Mouse (Mus musculus) myocyte (in vitro differentiated cells): Measurements from ENCODE around the gene Gm13275. TPM values are rescaled to one million over a fixed set of nuclear protein-coding genes. Genes with fewer than 3 reads are reported as not detected.
"Not testable (repeated sequence)": the region's sequence is repeated elsewhere in the genome, so short reads cannot be mapped to it uniquely, and the experiment has no call there.

Source experiments
- H3K27me3 ChIP-seq: one replicate; pipeline ENCODE4 v1.6.1; 2011; ENCODE audit not compliant: control insufficient read depth, insufficient read depth, insufficient read length
- H3K36me3 ChIP-seq: one replicate; pipeline ENCODE4 v1.6.1; 2011; ENCODE audit not compliant: control insufficient read depth, insufficient read depth
- H3K4me2 ChIP-seq: one replicate; pipeline ENCODE4 v1.6.1; 2011; ENCODE audit warnings: low read depth, control low read depth
- H3K4me3 ChIP-seq: one replicate; pipeline ENCODE4 v1.5.1; 2011; ENCODE audit warnings: mild to moderate bottlenecking, control low read depth, moderate library complexity
- H3K79me2 ChIP-seq: one replicate; pipeline ENCODE4 v1.6.1; 2011; ENCODE audit not compliant: control insufficient read depth, insufficient read depth
- H3ac ChIP-seq: one replicate; pipeline ENCODE4 v1.6.1; 2011; ENCODE audit not compliant: control insufficient read depth, insufficient read length
- E2F4 ChIP-seq: IDR thresholded peaks from one replicate; pipeline ENCODE4 v1.6.1; 2011; ENCODE audit warnings: mild to moderate bottlenecking, control low read depth, moderate library complexity; ENCODE audit not compliant: insufficient read depth
- MAX ChIP-seq: IDR thresholded peaks from one replicate; pipeline ENCODE4 v1.6.1; 2011; ENCODE audit warnings: low read depth, mild to moderate bottlenecking, control low read depth
- MYOD1 ChIP-seq, 3 experiments: IDR thresholded peaks; one replicate each; pipeline ENCODE4 v1.6.1; 2011; ENCODE audit warnings: control low read depth in 2 of 3, low read depth in 2 of 3, mild to moderate bottlenecking in 2 of 3, moderate library complexity in 1 of 3; ENCODE audit not compliant: insufficient read length in 2 of 3, control insufficient read depth in 1 of 3
- MYOG ChIP-seq, 3 experiments: IDR thresholded peaks; one replicate each; pipeline ENCODE4 v1.6.1; 2011; ENCODE audit warnings: control low read depth in 2 of 3, low read depth in 2 of 3, mild to moderate bottlenecking in 2 of 3; ENCODE audit not compliant: insufficient read length in 2 of 3, control insufficient read depth in 1 of 3, insufficient read depth in 1 of 3
- POLR2A ChIP-seq: IDR thresholded peaks from one replicate; pipeline ENCODE4 v1.6.1; 2011; ENCODE audit warnings: low read depth, mild to moderate bottlenecking, control low read depth, moderate library complexity; ENCODE audit not compliant: insufficient read length
- POLR2AphosphoS2 ChIP-seq: IDR thresholded peaks from one replicate; pipeline ENCODE4 v1.6.1; 2011; ENCODE audit warnings: low read depth, control low read depth; ENCODE audit not compliant: insufficient read length
- TCF3 ChIP-seq: IDR thresholded peaks from one replicate; pipeline ENCODE4 v1.6.1; 2011; ENCODE audit warnings: low read depth, control low read depth; ENCODE audit not compliant: insufficient read length
- USF1 ChIP-seq: IDR thresholded peaks from one replicate; pipeline ENCODE4 v1.6.1; 2011; ENCODE audit warnings: low read depth, mild to moderate bottlenecking, control low read depth, moderate library complexity
- polyA plus RNA-seq: library from polyadenylated mRNA; unstranded; fragments of >200 nt; fragmentation: generic; extraction: Trizol; gene quantifications from one replicate; pipeline ENCODE4 v1.2.1, GENCODE M21; 2012; ENCODE audit warnings: missing spikeins

The Gm13275 gene
- 0.35 TPM for polyA plus RNA-seq

DNA sequence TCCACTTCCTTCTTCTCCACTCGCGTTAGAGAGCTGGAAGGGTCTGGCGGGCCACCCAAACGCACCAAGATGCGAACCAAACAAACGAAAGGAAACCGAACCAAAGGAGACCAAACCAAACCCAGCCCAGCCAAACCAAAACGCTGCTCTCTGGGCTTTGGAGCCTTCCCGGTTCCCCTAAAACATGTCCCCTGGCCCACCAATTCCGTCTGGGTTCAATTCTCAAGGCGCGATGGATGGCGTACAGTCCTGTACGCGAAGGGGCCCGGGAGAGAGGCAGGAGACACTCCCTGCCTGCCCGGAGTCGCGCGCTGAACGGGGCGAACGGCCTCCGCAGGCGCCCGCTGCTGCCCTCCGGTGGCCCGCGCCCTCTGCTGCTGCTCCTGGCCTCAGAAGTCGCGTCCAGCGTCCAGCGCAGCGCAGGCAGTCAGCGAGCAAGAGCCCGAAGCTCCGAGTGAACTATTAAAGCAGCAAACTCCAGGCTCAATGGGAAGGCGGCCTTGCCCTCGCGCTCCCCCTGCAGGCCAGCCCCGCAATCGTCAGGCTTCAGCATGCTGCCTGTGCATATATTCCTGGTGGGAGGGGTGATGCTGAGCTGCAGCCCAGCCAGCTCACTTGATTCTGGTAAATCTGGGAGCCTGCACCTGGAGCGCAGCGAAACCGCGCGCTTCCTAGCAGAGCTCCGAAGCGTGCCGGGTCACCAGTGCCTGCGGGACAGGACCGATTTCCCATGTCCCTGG is at the start of gene Gm13275:
Gene Gm13275 (plus strand): TSS at position 552 of the 740 bp plus-strand sequence.
- not testable (repeated sequence) for H3K4me3 ChIP-seq, H3ac ChIP-seq, H3K27me3 ChIP-seq, H3K36me3 ChIP-seq, H3K4me2 ChIP-seq, H3K79me2 ChIP-seq

DNA sequence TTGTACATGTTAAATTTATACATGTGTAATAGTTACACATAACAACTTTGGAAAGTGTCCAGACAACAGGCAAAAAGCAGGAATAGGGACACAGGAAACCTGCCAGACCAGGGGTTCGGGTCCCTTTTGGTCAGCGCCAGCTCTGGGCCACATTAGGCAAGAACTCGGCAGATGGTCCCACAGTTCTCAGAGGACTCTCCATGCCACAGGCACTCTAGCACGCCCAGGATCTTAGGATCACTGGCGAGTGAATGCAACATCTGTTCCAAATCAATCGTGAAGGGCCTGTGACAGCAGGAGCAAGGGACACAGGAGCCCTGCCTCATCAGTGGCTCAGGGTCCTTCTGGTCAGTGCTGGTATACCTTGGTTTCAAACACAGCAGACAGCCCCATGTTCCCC is 44.4 kb upstream of the Gm13275 start:
- no peak for TF ChIP-seq MAX
- no peak for TF ChIP-seq MYOD1 (IDR thresholded peaks at IDR 0.05; ENCODE audit: control insufficient read depth in 1 of 3, insufficient read length in 2 of 3, low read depth in 2 of 3)
- no peak for TF ChIP-seq POLR2AphosphoS2
- no peak for TF ChIP-seq MYOG (IDR thresholded peaks at IDR 0.05; ENCODE audit: control insufficient read depth in 1 of 3, insufficient read depth in 1 of 3, insufficient read length in 2 of 3, low read depth in 2 of 3)
- TF ChIP-seq POLR2A: no peak
- TF ChIP-seq E2F4: no peak
- TF ChIP-seq USF1: no peak
- no peak for TF ChIP-seq TCF3
- H3K36me3 ChIP-seq: no peaks in the 10 kb centered on the region
- H3K79me2 ChIP-seq: no peaks in the 10 kb centered on the region
- H3K27me3 ChIP-seq: no peaks in the 10 kb centered on the region
- H3K4me2 ChIP-seq: no peak overlapping the region
- H3K4me3 ChIP-seq: no peak overlapping the region
- H3ac ChIP-seq: no peak overlapping the region

DNA sequence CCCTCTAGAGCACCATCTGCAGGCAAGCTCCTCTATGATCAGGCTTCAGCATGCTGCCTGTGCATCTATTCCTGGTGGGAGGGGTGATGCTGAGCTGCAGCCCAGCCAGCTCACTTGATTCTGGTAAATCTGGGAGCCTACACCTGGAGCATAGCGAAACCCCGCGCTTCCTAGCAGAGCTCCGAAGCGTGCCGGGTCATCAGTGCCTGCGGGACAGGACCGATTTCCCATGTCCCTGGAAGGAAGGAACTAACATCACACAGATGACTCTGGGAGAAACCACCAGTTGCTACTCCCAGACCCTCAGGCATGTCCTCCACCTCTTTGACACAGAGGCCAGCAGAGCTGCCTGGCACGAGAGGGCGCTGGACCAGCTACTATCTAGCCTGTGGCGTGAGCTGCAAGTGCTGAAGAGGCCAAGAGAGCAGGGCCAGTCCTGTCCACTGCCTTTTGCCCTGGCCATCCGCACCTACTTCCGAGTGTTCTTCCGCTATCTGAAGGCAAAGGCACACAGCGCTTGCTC is 39.4 kb upstream of the Gm13275 start, which contains the start of gene Gm13271:
Gene Gm13271 (plus strand): TSS at position 51 of the 523 bp plus-strand sequence.
- H3K27me3 ChIP-seq, H3K79me2 ChIP-seq, H3K4me2 ChIP-seq, H3K4me3 ChIP-seq, H3ac ChIP-seq, H3K36me3 ChIP-seq: not testable (repeated sequence)

DNA sequence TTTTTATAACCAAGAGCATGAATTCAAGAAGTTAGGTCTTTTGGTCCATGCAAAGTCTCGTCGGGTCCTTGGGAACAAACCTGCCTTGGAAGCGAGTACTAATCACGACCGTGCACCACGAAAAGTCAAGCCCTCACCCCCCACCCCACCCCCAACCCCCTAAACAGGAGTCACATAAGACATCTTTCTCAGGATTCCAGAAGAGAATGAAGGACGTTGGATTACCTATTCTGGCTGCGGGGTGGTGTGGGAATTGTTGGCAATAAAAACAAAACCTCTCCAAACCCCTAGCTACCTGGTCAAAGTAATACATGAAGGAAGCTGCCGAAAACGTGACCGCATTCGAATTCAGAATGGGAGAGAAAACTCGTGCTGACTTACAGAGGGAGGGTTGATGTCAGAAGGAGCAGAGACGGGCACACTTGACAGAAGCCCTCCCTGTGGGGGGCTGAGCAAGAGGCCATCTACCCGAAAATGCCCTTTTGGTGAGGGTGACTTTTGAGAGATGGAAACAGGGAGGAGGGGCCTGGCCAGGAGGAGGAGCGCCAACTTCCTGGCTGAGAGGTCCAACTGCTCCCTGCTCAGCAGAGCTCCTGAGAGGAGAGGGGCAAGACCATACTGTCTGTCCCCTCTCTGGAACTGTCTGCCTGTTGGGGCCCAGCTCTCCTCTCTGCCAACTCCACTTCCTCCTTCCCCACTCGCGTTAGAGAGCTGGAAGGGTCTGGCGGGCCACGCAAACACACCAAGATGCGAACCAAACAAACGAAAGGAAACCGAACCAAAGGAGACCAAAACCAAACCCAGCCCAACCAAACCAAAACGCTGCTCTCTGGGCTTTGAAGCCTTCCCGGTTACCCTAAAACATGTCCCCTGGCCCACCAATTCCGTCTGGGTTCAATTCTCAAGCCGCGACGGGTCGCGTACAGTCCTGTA is 37.4 kb upstream of the Gm13275 start:
- H3K4me3 ChIP-seq, H3K27me3 ChIP-seq, H3K79me2 ChIP-seq, H3ac ChIP-seq, H3K36me3 ChIP-seq: not testable (repeated sequence)
- peak overlapping the region; percentile 55 for H3K4me2 ChIP-seq

DNA sequence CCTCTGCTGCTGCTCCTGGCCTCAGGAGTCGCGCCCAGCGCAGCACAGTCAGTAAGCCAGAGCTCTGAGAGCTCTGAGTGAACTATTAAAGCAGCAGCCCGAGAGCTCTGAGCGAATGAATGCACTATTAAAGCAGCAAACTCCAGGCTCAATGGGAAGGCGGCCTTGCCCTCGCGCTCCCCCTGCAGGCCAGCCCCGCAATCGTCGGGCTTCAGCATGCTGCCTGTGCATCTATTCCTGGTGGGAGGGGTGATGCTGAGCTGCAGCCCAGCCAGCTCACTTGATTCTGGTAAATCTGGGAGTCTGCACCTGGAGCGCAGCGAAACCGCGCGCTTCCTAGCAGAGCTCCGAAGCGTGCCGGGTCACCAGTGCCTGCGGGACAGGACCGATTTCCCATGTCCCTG is 36.7 kb upstream of the Gm13275 start:
- H3K4me2 ChIP-seq, H3K4me3 ChIP-seq, H3K79me2 ChIP-seq, H3ac ChIP-seq, H3K27me3 ChIP-seq, H3K36me3 ChIP-seq: not testable (repeated sequence)

DNA sequence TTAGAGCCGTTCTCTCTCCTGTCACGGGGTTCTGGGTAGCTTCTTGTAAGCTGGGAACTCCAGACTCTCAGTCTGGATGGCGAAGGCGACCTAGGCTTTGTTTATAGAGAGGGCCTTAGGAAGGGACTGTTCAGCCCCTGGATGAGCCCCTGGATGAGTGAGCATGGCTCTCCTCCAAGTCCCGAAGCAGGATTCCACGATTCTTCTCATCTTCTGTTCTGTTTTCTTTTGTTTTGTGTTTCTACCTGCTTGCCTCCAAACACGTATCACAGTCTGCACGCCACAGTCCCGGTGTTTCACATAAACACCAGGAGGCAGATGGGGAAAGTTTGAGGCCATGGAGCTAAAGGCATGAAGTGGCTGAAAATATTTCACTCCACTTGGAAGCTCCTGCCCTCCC is 35.5 kb upstream of the Gm13275 start:
- H3K27me3 ChIP-seq, H3K4me3 ChIP-seq, H3ac ChIP-seq, H3K79me2 ChIP-seq, H3K36me3 ChIP-seq, H3K4me2 ChIP-seq: not testable (repeated sequence)

DNA sequence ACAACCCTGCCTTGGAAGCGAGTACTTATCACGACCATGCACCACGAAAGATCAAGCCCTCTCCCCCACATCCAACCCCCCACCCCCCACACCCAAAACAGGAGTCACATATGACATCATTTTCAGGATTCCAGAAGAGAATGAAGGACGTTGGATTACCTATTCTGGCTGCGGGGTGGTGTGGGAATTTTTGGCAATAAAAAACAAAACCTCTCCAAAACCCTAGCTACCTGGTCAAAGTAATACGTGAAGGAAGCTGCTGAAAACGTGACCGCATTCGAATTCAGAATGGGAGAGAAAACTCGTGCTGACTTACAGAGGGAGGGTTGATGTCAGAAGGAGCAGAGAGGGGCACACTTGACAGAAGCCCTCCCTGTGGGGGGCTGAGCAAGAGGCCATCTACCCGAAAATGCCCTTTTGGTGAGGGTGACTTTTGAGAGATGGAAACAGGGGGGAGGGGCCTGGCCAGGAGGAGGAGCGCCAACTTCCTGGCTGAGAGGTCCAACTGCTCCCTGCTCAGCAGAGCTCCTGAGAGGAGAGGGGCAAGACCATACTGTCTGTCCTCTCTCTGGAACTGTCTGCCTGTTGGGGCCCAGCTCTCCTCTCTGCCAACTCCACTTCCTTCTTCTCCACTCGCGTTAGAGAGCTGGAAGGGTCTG is 34.5 kb upstream of the Gm13275 start, which contains the start of gene Gm13283:
Gene Gm13283 (plus strand): TSS at position 510 of the 659 bp plus-strand sequence.
- H3K27me3 ChIP-seq, H3K4me3 ChIP-seq, H3ac ChIP-seq, H3K36me3 ChIP-seq, H3K79me2 ChIP-seq: not testable (repeated sequence)
- H3K4me2 ChIP-seq: peak within 1 kb of the TSS; percentile 47

DNA sequence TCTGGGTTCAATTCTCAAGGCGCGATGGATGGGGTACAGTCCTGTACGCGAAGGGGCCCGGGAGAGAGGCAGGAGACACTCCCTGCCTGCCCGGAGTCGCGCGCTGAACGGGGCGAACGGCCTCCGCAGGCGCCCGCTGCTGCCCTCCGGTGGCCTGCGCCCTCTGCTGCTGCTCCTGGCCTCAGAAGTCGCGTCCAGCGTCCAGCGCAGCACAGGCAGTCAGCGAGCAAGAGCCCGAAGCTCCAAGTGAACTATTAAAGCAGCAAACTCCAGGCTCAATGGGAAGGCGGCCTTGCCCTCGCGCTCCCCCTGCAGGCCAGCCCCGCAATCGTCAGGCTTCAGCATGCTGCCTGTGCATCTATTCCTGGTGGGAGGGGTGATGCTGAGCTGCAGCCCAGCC is 33.9 kb upstream of the Gm13275 start:
- not testable (repeated sequence) for H3K27me3 ChIP-seq, H3K79me2 ChIP-seq, H3K36me3 ChIP-seq, H3K4me2 ChIP-seq, H3K4me3 ChIP-seq, H3ac ChIP-seq

DNA sequence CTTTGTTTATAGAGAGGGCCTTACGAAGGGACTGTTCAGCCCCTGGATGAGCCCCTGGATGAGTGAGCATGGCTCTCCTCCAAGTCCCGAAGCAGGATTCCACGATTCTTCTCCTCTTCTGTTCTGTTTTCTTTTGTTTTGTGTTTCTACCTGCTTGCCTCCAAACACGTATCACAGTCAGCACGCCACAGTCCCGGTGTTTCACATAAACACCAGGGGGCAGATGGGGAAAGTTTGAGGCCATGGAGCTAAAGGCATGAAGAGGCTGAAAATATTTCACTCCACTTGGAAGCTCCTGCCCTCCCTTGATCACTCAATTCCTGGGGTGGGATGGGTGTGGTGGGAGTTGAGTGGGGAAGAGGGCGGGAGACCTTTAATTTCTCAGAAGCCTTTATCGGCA is 32.5 kb upstream of the Gm13275 start:
- H3K36me3 ChIP-seq, H3K27me3 ChIP-seq, H3ac ChIP-seq, H3K79me2 ChIP-seq, H3K4me3 ChIP-seq, H3K4me2 ChIP-seq: not testable (repeated sequence)

DNA sequence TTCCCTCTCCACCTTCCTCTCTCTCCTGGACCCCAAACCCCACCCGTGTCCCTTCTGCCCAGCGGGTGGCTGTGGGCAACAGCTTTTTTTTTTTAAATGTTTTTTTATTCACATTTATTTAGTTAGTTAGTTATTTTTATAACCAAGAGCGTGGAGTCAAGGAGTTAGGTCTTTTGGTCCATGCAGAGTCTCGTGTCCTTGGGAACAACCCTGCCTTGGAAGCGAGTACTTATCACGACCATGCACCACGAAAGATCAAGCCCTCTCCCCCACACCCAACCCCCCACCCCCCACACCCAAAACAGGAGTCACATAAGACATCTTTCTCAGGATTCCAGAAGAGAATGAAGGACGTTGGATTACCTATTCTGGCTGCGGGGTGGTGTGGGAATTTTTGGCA is 31.9 kb upstream of the Gm13275 start:
- not testable (repeated sequence) for H3K27me3 ChIP-seq, H3K4me3 ChIP-seq, H3K4me2 ChIP-seq, H3ac ChIP-seq, H3K36me3 ChIP-seq, H3K79me2 ChIP-seq
